Mouse (Mus musculus): ENCODE data around the gene Lgr4. TPM values are rescaled to one million over a fixed set of nuclear protein-coding genes. Genes with fewer than 3 reads are reported as not detected.

Lgr4 gene
- polyA plus RNA-seq, 1 experiment from 2014 or later, result 20.7 TPM

DNA sequence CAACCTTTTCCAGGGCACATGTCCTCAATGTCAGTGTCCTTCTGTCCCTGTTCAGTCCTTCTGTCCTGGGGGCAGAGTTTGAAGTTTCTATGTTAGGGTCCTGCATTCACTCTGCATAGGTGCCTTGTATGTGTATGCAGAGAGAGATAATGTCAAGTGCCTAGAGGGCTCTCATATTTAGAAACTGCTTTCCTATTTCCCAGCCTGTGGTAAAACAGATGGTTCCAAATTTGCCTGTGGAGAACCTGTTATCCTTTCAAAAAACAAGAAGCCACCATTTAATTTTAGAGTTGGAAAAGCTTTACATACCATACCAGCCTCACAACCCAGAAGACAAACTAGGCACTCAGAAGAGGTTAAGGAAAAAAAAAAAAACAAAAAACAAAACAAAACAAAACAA is 32.1 kb downstream of the Lgr4 start:
- H3K4me2 ChIP-seq (replicated peaks; ENCODE audit: low read depth, low read length), result no peak overlapping the region
- H3K4me3 ChIP-seq (ENCODE audit: low read depth, low read length), result no peak overlapping the region
- no peak for DNase-seq (ENCODE audit: low spot score)
- H3K27me3 ChIP-seq (ENCODE audit: control insufficient read depth, insufficient read depth, low read length), result no peaks in the 10 kb centered on the region
- ATAC-seq (ENCODE audit: low FRiP score), result no peak
- no peak overlapping the region for H3K9ac ChIP-seq (ENCODE audit: low read depth, low read length)
- peaks cover 10% of the 10 kb centered on the region for H3K4me1 ChIP-seq (replicated peaks; ENCODE audit: control insufficient read depth, insufficient read depth, low read length)
- no peaks in the 10 kb centered on the region for H3K9me3 ChIP-seq (ENCODE audit: control insufficient read depth, low read length)
- no peak overlapping the region for H3K27ac ChIP-seq (ENCODE audit: low read depth, low read length)
- no peaks in the 10 kb centered on the region for H3K36me3 ChIP-seq (ENCODE audit: control insufficient read depth, insufficient read depth, low read length)

DNA sequence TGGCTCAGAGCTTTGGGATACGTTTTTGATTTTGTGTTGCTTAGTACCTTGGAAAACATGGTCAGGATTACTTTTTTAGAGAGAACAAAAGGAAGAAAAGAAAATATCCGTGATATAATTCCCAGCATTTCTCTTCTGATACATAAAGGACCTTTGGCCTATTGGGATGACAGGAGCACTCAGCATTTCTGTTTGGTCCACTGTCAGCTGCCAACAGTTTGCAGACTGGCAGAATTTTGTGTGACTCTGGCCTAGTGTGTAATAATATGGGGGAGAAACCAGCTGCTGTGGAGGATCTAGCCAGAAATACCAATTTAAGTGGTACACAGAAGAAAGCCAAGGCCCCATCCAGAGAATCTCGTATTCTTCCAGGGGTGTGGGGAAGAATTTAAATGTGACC is 32.9 kb downstream of the Lgr4 start:
- DNase-seq (ENCODE audit: low spot score) (no peak), ATAC-seq (ENCODE audit: low FRiP score) (no peak)
- WGBS, result 73% methylated on average over 3 of the region's 3 CpGs
- H3K36me3 ChIP-seq (ENCODE audit: control insufficient read depth, insufficient read depth, low read length), result no peaks in the 10 kb centered on the region
- H3K27me3 ChIP-seq (ENCODE audit: control insufficient read depth, insufficient read depth, low read length), result no peaks in the 10 kb centered on the region
- no peak overlapping the region for H3K4me3 ChIP-seq (ENCODE audit: low read depth, low read length)
- H3K27ac ChIP-seq (ENCODE audit: low read depth, low read length), result no peak overlapping the region
- peaks cover 4% of the 10 kb centered on the region for H3K4me1 ChIP-seq (replicated peaks; ENCODE audit: control insufficient read depth, insufficient read depth, low read length)
- H3K4me2 ChIP-seq (replicated peaks; ENCODE audit: low read depth, low read length), result no peak overlapping the region
- no peaks in the 10 kb centered on the region for H3K9me3 ChIP-seq (ENCODE audit: control insufficient read depth, low read length)
- no peak overlapping the region for H3K9ac ChIP-seq (ENCODE audit: low read depth, low read length)

DNA sequence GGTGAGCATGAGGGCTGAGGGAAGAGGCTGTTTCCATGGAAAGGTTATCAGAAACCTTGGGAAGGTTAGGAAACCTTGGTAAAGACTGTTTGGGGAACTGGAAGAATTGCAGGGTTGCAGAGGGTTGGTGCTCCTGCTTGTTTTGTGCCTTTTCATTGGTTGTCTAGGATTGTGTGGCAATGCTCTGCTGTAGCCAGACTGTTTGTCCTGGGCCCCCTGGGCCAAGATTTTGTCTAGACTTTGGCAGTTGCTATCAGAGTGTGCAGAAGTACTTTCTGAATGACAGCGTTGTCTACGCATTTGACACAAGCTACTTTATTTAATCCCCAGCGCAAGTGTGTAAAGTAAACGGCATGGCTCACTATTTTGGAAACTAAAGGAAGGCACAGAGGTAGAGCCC is 33.6 kb downstream of the Lgr4 start:
- no peaks in the 10 kb centered on the region for H3K36me3 ChIP-seq (ENCODE audit: control insufficient read depth, insufficient read depth, low read length)

DNA sequence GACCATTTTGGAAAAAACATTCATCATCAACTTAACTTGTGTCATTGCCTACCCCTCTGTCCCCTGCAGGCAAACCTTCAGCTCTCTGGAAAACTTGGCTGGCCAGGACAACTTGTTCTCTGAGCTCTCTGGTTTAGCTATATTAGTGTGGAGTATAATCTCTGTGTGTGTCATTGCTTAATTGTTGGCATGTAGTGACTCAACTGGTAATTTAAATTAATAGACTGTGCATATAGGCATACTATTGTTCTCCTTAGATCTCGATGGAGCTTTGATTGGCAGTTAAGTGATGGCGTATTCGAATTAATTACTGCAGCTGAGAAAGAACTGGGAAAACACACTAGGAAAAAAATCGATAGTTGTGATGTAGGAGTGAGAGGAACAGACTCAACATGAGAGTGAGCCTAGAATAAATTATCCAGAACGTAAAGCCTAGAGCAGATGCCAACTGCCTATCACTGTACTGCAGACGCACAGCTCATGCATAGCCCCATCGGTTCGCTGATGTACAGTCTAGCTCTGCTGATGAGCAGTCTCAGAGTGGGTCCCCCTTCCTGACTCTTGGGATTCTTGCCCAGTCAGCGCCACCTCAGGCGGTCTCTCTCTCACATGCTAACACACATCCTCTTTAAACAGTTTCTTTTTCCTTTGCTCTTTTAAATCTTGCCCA is 35.7 kb downstream of the Lgr4 start:
- H3K4me3 ChIP-seq (ENCODE audit: low read depth, low read length), result no peak overlapping the region
- H3K27ac ChIP-seq (ENCODE audit: low read depth, low read length), result no peak overlapping the region
- H3K36me3 ChIP-seq (ENCODE audit: control insufficient read depth, insufficient read depth, low read length), result no peaks in the 10 kb centered on the region
- no peaks in the 10 kb centered on the region for H3K9me3 ChIP-seq (ENCODE audit: control insufficient read depth, low read length)
- H3K9ac ChIP-seq (ENCODE audit: low read depth, low read length), result no peak overlapping the region
- 75% methylated on average over 10 of the region's 10 CpGs for WGBS
- ATAC-seq (ENCODE audit: low FRiP score) (peak; percentile 78), DNase-seq (ENCODE audit: low spot score) (no peak)
- no peaks in the 10 kb centered on the region for H3K27me3 ChIP-seq (ENCODE audit: control insufficient read depth, insufficient read depth, low read length)
- H3K4me1 ChIP-seq (replicated peaks; ENCODE audit: control insufficient read depth, insufficient read depth, low read length), result peaks cover 4% of the 10 kb centered on the region; the same call in 1 of the 2 replicates
- no peak overlapping the region for H3K4me2 ChIP-seq (replicated peaks; ENCODE audit: low read depth, low read length)

More for the DNA sequence above, 33.6 kb downstream of the Lgr4 start:
- Histone ChIP-seq H3K27me3 (ENCODE audit: control insufficient read depth, insufficient read depth, low read length) (no peaks in the 10 kb centered on the region), H3K9me3 (ENCODE audit: control insufficient read depth, low read length) (no peaks in the 10 kb centered on the region), H3K9ac (ENCODE audit: low read depth, low read length) (no peak overlapping the region), H3K27ac (ENCODE audit: low read depth, low read length) (no peak overlapping the region), H3K4me3 (ENCODE audit: low read depth, low read length) (no peak overlapping the region), H3K4me1 (replicated peaks; ENCODE audit: control insufficient read depth, insufficient read depth, low read length) (peaks cover 4% of the 10 kb centered on the region; the same call in 1 of the 2 replicates), H3K4me2 (replicated peaks; ENCODE audit: low read depth, low read length) (no peak overlapping the region)
- ATAC-seq (ENCODE audit: low FRiP score) (no peak), DNase-seq (ENCODE audit: low spot score) (no peak)
- WGBS, result 87% methylated on average over 4 of the region's 4 CpGs

DNA sequence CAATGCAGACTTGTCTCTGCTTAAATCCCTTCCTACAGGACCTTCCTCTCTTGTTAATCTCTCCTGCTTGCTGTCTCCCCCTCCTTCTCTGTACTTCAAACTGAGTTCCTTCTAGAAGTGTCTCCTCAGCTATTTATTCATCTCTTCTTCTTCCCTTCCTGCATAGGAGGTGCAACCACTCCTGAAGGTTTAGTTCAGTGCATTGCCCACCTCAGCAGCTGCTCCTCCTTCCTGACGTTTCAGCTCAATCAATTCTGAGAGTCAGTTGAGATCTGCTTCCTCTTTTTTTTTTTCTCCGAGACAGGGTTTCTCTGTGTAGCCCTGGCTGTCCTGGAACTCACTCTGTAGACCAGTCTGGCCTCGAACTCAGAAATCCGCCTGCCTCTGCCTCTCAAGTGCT is 36.4 kb downstream of the Lgr4 start:
- Histone ChIP-seq H3K9ac (ENCODE audit: low read depth, low read length) (no peak overlapping the region), H3K27ac (ENCODE audit: low read depth, low read length) (no peak overlapping the region), H3K4me2 (replicated peaks; ENCODE audit: low read depth, low read length) (no peak overlapping the region), H3K4me1 (replicated peaks; ENCODE audit: control insufficient read depth, insufficient read depth, low read length) (peaks cover 4% of the 10 kb centered on the region; the same call in 1 of the 2 replicates), H3K36me3 (ENCODE audit: control insufficient read depth, insufficient read depth, low read length) (no peaks in the 10 kb centered on the region), H3K9me3 (ENCODE audit: control insufficient read depth, low read length) (no peaks in the 10 kb centered on the region), H3K27me3 (ENCODE audit: control insufficient read depth, insufficient read depth, low read length) (no peaks in the 10 kb centered on the region), H3K4me3 (ENCODE audit: low read depth, low read length) (no peak overlapping the region)
- 65% methylated on average over 4 of the region's 4 CpGs for WGBS
- ATAC-seq (ENCODE audit: low FRiP score) (no peak), DNase-seq (ENCODE audit: low spot score) (no peak)

DNA sequence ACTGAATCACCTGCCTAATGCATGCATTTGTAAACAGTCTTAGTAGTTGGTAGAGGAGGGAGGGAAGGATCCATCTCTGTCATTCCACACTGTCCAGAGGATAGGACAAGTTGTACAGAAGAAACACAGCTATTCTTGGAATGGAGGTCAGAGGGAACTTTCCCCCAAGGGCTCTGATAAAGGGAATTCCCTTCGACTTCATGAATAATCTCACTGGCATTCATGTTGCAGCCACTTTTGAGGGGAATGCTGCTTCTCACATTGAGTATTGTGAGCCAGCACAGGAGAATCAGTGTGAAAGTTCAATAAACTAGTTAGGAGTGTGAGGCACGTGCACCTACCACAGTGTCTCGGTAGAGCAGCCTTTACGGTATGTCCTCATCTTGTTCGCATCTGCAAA is 37.6 kb downstream of the Lgr4 start:
- H3K9ac ChIP-seq (ENCODE audit: low read depth, low read length), result no peak overlapping the region
- ATAC-seq (ENCODE audit: low FRiP score) (no peak), DNase-seq (ENCODE audit: low spot score) (no peak)
- H3K4me1 ChIP-seq (replicated peaks; ENCODE audit: control insufficient read depth, insufficient read depth, low read length), result peaks cover 8% of the 10 kb centered on the region
- no peak overlapping the region for H3K27ac ChIP-seq (ENCODE audit: low read depth, low read length)
- H3K9me3 ChIP-seq (ENCODE audit: control insufficient read depth, low read length), result no peaks in the 10 kb centered on the region
- no peak overlapping the region for H3K4me3 ChIP-seq (ENCODE audit: low read depth, low read length)
- H3K4me2 ChIP-seq (replicated peaks; ENCODE audit: low read depth, low read length), result no peak overlapping the region
- no peaks in the 10 kb centered on the region for H3K27me3 ChIP-seq (ENCODE audit: control insufficient read depth, insufficient read depth, low read length)
- 71% methylated on average over 5 of the region's 5 CpGs for WGBS
- no peaks in the 10 kb centered on the region for H3K36me3 ChIP-seq (ENCODE audit: control insufficient read depth, insufficient read depth, low read length)

DNA sequence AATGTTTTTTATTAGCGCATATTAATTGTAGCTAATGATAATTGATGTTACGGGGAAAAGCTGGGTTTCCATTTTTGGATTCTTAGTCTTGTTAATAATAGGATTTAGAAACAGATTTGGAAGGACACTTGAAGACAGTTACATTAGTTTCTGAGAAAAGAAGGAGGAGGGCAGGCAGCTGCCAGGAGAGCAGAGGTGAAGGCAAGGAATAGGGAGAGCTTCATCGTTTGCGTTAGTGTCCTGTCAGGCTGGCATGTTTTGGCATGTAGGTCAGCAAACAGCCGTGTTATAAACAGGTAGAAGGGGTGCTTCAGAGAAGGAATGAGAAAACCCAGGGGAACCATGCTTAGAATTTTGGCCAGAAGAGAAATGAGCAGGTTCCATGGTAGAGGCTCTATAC is 38.5 kb downstream of the Lgr4 start:
- WGBS, result 90% methylated on average over 5 of the region's 5 CpGs
- no peaks in the 10 kb centered on the region for H3K9me3 ChIP-seq (ENCODE audit: control insufficient read depth, low read length)
- no peak for DNase-seq (ENCODE audit: low spot score)

DNA sequence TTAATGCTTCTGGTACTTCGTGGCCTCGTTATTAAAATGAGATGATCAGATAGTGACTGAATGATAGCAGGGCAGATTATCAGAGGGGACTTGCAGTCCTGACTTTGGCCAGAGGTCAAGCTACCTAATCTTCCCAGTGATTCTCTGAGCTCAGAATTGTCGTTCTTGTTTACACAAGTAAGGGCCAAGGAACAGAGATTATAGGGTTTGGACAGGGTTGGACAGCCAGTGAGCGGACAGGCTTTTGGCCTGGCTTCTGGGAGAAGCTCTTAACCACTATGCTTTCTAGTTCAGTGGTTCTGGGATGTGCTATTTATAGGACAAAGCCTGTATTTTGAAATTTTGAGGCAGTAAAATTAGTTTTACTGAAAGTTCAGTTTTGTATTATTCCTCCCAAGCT is 39.3 kb downstream of the Lgr4 start:
- Histone ChIP-seq H3K9me3 (ENCODE audit: control insufficient read depth, low read length) (no peaks in the 10 kb centered on the region), H3K27ac (ENCODE audit: low read depth, low read length) (no peak overlapping the region), H3K4me3 (ENCODE audit: low read depth, low read length) (no peak overlapping the region), H3K4me2 (replicated peaks; ENCODE audit: low read depth, low read length) (no peak overlapping the region), H3K27me3 (ENCODE audit: control insufficient read depth, insufficient read depth, low read length) (no peaks in the 10 kb centered on the region), H3K4me1 (replicated peaks; ENCODE audit: control insufficient read depth, insufficient read depth, low read length) (peaks cover 8% of the 10 kb centered on the region), H3K9ac (ENCODE audit: low read depth, low read length) (no peak overlapping the region), H3K36me3 (ENCODE audit: control insufficient read depth, insufficient read depth, low read length) (no peaks in the 10 kb centered on the region)
- ATAC-seq (ENCODE audit: low FRiP score), result no peak
- DNase-seq (ENCODE audit: low spot score), result no peak
- 82% methylated on average over 4 of the region's 4 CpGs for WGBS

More for the DNA sequence above, 38.5 kb downstream of the Lgr4 start:
- ATAC-seq (ENCODE audit: low FRiP score), result no peak
- Histone ChIP-seq H3K4me2 (replicated peaks; ENCODE audit: low read depth, low read length) (no peak overlapping the region), H3K9ac (ENCODE audit: low read depth, low read length) (no peak overlapping the region), H3K27me3 (ENCODE audit: control insufficient read depth, insufficient read depth, low read length) (no peaks in the 10 kb centered on the region), H3K36me3 (ENCODE audit: control insufficient read depth, insufficient read depth, low read length) (no peaks in the 10 kb centered on the region), H3K27ac (ENCODE audit: low read depth, low read length) (no peak overlapping the region), H3K4me1 (replicated peaks; ENCODE audit: control insufficient read depth, insufficient read depth, low read length) (peaks cover 8% of the 10 kb centered on the region), H3K4me3 (ENCODE audit: low read depth, low read length) (no peak overlapping the region)

DNA sequence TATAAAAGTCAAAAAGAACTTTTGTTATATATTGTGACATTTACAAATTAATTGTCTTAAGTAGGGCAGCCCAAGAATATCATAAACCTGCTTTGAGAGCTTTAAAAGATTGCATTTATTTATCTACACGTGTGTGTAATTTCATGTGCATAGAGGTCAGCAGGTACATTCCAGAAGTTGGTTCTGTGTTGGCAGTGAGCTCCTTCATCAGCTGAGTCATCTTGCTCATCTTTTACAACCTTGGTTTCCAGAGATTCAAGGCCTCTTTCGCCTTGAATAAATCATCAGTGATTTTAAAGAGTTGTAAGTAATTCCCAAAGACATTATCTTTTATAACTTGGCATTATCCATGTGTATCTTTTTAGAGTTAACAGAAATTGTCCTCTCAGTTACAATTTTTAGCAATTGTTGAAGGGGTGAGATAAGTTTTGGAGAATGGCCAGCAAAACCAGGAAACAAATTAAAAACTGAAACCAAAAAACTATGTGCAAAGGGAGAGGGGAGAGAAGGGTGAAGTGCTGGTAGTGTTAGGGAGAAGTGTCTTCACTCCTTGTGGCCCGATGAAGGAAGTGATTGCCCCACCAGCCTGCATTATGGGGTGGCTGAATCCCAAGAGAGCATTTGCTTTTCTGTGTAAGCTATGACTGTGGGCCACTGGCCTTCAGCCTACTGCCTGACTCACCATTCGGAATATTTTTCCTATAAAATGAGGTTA is 41.4 kb downstream of the Lgr4 start:
- no peak overlapping the region for H3K9ac ChIP-seq (ENCODE audit: low read depth, low read length)
- no peaks in the 10 kb centered on the region for H3K27me3 ChIP-seq (ENCODE audit: control insufficient read depth, insufficient read depth, low read length)
- no peaks in the 10 kb centered on the region for H3K36me3 ChIP-seq (ENCODE audit: control insufficient read depth, insufficient read depth, low read length)
- no peak overlapping the region for H3K4me3 ChIP-seq (ENCODE audit: low read depth, low read length)
- no peak overlapping the region for H3K4me2 ChIP-seq (replicated peaks; ENCODE audit: low read depth, low read length)
- H3K9me3 ChIP-seq (ENCODE audit: control insufficient read depth, low read length), result no peaks in the 10 kb centered on the region
- ATAC-seq (ENCODE audit: low FRiP score) (peak; percentile 15; the same call in 1 of the 2 replicates), DNase-seq (ENCODE audit: low spot score) (no peak)
- 86% methylated on average over 4 of the region's 4 CpGs for WGBS
- peak overlapping the region; percentile 25; the same call in 1 of the 2 replicates for H3K27ac ChIP-seq (ENCODE audit: low read depth, low read length)
- H3K4me1 ChIP-seq (replicated peaks; ENCODE audit: control insufficient read depth, insufficient read depth, low read length), result peaks cover 4% of the 10 kb centered on the region; the same call in 1 of the 2 replicates
